Mouse (Mus musculus) Patski (cell line): ENCODE results near the gene Lurap1l. TPM values are rescaled to one million over a fixed set of nuclear protein-coding genes. Genes with fewer than 3 reads are reported as not detected.
A peak's percentile ranks its signal among the peaks of the same experiment; 100 is the strongest.

ENCODE experiments used
- ATAC-seq: fragments of 100-300 bp; one replicate; pipeline ENCODE4 v1.8.0; 2021
- CTCF ChIA-PET: fragments of 350-600 bp; sonication (Branson Sonifier 250); formaldehyde crosslinking; loops from one replicate; lab custom pipeline; 2022; ENCODE audit warnings: inconsistent platforms; lab: Charles Lee
- POLR2A ChIA-PET: fragments of 350-600 bp; sonication (Branson Sonifier 250); formaldehyde crosslinking; loops from one replicate; lab custom pipeline; 2022; ENCODE audit warnings: antibody characterized with exemption, inconsistent platforms; lab: Charles Lee
- DNase-seq: peaks from one replicate; pipeline ENCODE4 v3.0.0-alpha.2; 2011; ENCODE audit warnings: low read depth, low spot score
- H3K27me3 ChIP-seq: fragments of 371-371 bp; one replicate; pipeline ENCODE4 v1.5.1; 2021
- CTCF ChIP-seq: fragments of 100-300 bp; IDR thresholded peaks from one replicate; pipeline ENCODE4 v1.5.1; 2021
- in situ Hi-C: fragments of 300-500 bp; cut with MboI; formaldehyde crosslinking; loops from 3 replicates; pipeline ENCODE4 v1.11.1; 2018; ENCODE audit warnings: low pct_unique_long_range_greater_than_20kb, mixed read lengths
- polyA plus RNA-seq: library from polyadenylated mRNA; unstranded; gene quantifications from one replicate; pipeline ENCODE4 v1.2.3, GENCODE M21; 2021

Lurap1l gene
- 15.0 TPM for polyA plus RNA-seq

DNA sequence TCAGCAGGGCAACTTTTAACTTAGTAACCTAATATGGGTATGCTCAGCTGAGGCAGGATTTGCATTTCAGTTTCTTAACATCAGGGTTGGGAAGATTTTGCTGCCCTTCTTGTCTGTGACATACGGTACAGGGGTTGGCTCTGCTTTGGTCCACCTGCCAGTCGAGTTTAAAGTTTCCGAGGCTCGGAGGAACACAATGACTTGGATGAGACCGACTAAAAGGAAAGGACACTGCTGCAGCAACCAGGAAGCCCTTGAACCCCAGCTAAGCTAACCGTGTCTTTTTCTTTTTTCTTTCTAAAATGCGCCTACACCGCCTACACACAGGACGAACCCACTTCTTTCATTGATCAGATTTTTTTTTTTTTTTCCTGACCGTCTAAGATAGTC, at the start of gene Lurap1l:
Lurap1l (plus strand) TSS at position 166 of the 390 bp plus-strand sequence.
- CTCF ChIA-PET = interaction anchor here (4.0 kb wide), 1 partner anchor 37 kb away, joined by 18 read pairs; no protein-coding TSS in a partner anchor
- DNase-seq = no peak
- no peaks in the 10 kb centered on the region for H3K27me3 ChIP-seq
- in situ Hi-C loops = loop anchor here (5.0 kb wide), 1 partner anchor 37 kb away; no protein-coding TSS in a partner anchor
- peak; percentile 46 for ATAC-seq
- POLR2A ChIA-PET = interaction anchor here (0.7 to 0.9 kb wide), 3 partner anchors 13 to 35 kb away, joined by 3 to 4 read pairs (median 4); no protein-coding TSS in a partner anchor
- TF ChIP-seq CTCF = no peak

DNA sequence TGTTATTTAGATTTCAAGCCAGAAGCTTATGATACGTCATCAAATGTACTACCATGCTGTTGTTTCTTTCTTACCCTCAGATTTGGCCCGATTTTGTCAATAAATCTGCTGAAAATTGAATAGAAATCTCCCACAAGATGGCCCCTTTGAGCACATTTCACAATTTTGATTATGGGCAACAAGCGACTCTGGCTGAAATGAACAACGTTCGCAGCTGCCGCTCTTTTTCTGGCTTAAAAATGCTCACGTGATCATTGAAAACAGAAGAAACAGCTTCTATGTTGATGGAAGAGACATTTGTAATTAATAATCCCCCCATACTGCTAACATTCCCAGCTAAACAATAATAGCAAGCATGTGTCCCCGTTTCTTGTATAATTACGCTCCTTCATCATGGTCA, 47.5 kb upstream of the Lurap1l start:
- POLR2A ChIA-PET = no interaction called here
- TF ChIP-seq CTCF = no peak
- ATAC-seq (no peak), DNase-seq (no peak)
- in situ Hi-C loops = loop anchor here (25.0 kb wide), 1 partner anchor 624 kb away; no protein-coding TSS in a partner anchor
- CTCF ChIA-PET = interaction anchor here (2.5 kb wide), 1 partner anchor 11 kb away, joined by 8 read pairs; no protein-coding TSS in a partner anchor
- H3K27me3 ChIP-seq = peaks cover 9% of the 10 kb centered on the region

DNA sequence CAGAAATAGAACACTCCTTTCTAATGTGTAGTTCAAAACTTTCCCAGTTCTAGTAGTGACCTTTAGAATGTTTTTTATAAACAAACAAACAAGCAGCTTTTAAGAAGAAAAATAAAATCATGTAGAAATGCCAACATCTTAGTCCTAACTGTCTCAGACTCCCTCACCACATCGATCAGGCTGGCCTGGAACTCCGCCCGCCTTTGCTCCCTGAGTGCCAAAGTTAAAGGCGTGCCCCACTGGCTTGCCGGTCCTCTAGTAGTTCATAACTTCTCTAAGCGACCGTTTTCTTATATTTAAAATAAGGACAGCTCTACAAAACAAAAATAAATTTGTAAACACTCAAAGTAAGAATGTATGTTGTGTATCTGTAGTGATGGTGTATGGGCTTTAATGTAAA, 46.5 kb upstream of the Lurap1l start:
- no peak for ATAC-seq
- in situ Hi-C loops = loop anchor here (25.0 kb wide), 1 partner anchor 623 kb away; no protein-coding TSS in a partner anchor
- ChIA-PET CTCF (interaction anchor here (0.6 to 2.5 kb wide), 2 partner anchors 10 to 29 kb away, joined by 3 to 8 read pairs; no protein-coding TSS in a partner anchor), POLR2A (interaction anchor here (0.7 kb wide), 1 partner anchor 522 kb away, joined by 3 read pairs; no protein-coding TSS in a partner anchor)
- TF ChIP-seq CTCF = no peak
- H3K27me3 ChIP-seq = peaks cover 9% of the 10 kb centered on the region
- no peak for DNase-seq

DNA sequence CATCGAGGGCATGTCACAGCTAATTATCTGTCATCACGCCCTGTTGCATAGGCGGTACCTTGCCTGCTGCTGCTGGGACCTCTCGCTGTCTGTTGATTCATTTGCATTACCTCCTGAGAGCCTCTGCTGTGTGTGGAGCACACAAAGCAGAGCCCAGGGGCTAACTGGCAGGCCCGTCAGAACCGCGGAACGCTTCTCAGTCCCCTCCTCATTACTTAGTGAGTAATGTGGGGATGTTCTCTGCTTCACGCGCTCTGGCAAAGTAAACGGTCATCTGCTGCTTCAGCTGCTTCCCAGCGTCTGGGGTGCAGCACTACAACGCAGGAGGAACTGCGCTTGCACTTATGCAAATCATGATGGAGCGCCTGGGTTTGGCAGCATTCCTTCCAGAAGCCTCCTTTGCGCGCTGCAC, 45.9 kb upstream of the Lurap1l start:
- peaks cover 9% of the 10 kb centered on the region for H3K27me3 ChIP-seq
- DNase-seq (no peak), ATAC-seq (peak; percentile 47)
- POLR2A ChIA-PET = no interaction called here
- CTCF ChIA-PET = interaction anchor here (0.6 kb wide), 1 partner anchor 29 kb away, joined by 3 read pairs; no protein-coding TSS in a partner anchor
- no peak for TF ChIP-seq CTCF
- in situ Hi-C loops = loop anchor here (25.0 kb wide), 1 partner anchor 623 kb away; no protein-coding TSS in a partner anchor

DNA sequence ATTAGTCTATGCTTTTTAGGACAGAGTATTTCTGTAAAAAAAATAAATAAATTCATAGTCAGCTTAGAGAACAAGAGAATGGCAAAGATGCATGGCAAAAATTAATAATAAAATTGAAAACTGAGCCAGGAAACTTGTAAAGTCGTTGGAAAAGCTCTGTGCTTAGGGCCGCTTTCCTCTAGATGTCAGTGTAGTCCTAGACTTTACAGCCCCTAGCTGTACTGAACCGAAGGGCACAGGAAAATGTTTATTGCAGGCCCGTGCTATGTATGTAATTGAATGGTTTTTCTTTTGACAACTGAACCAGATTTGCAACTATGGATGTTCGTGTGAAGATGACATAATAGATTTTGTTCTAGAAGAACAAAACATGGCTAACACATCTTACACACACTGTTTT, 44.4 kb upstream of the Lurap1l start:
- DNase-seq (no peak), ATAC-seq (no peak)
- in situ Hi-C loops = loop anchor here (5.0 to 25.0 kb wide), 2 partner anchors 381 to 621 kb away; no protein-coding TSS in a partner anchor
- peak; percentile 73 for TF ChIP-seq CTCF
- peaks cover 8% of the 10 kb centered on the region for H3K27me3 ChIP-seq
- ChIA-PET CTCF (interaction anchor here (0.8 to 1.6 kb wide), 4 partner anchors 8 to 385 kb away, joined by 4 to 5 read pairs (median 4); no protein-coding TSS in a partner anchor), POLR2A (no interaction called here)

GRCm38 (mm10) chr4:80869598-80869997, 40.8 kb upstream of the Lurap1l start:
- in situ Hi-C loops = loop anchor here (5.0 to 25.0 kb wide), 2 partner anchors 378 to 618 kb away; no protein-coding TSS in a partner anchor
- no peak for TF ChIP-seq CTCF
- ATAC-seq (no peak), DNase-seq (no peak)
- POLR2A ChIA-PET = no interaction called here
- H3K27me3 ChIP-seq = no peaks in the 10 kb centered on the region
- CTCF ChIA-PET = no interaction called here

DNA sequence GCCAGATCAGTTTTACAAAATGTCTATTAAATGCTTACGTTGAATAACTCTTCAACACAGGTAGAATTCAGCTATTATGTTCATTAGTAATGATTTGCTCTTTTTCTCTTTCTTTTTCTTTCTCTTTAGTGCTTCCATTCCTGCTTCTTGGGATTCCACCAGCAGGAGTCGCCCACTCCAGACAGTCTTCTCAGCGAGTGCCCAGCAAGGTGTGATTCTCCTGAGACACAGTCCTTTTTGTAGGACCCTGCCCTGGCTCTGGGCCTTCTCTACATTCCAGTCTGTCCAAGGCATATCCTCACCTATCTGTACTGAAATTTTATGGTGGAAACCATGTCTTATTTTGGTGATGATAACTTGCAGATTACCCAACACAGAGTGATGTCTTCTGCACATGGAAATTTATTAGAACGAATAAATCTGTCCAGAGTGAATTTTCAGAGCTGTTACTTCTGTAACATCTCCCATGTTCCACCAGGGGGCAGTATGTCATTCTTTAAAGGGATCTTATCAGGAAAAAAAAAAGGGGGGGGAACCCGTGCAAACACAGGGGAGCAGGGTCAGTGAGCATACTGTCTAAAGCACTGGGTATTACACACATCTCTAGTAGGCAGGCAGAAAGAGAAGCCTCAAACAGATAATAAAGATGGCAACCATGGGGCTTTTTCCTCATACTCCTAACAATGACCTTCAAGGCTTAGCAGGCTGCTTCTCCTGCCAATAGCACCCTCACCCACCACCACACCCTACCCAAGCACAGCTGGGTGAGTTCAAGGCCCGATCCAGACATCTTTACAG, 37.4 kb upstream of the Lurap1l start:
- ATAC-seq (no peak), DNase-seq (no peak)
- in situ Hi-C loops = loop anchor here (5.0 to 25.0 kb wide), 4 partner anchors 82 to 614 kb away; no protein-coding TSS in a partner anchor

GRCm38 (mm10) chr4:80874121-80874859, 36.2 kb upstream of the Lurap1l start:
- CTCF ChIA-PET = interaction anchor here (0.8 to 2.7 kb wide), 12 partner anchors 8 to 375 kb away, joined by 3 to 18 read pairs (median 4); partner anchors contain the start of gene Lurap1l
- in situ Hi-C loops = loop anchor here (5.0 to 25.0 kb wide), 4 partner anchors 81 to 613 kb away; no protein-coding TSS in a partner anchor
- H3K27me3 ChIP-seq = no peaks in the 10 kb centered on the region
- ATAC-seq (no peak), DNase-seq (no peak)
- TF ChIP-seq CTCF = no peak
- POLR2A ChIA-PET = interaction anchor here (0.6 kb wide), 1 partner anchor 376 kb away, joined by 3 read pairs; no protein-coding TSS in a partner anchor

More for the DNA sequence above, 37.4 kb upstream of the Lurap1l start:
- ChIA-PET CTCF (interaction anchor here (0.6 to 2.7 kb wide), 19 partner anchors 10 to 380 kb away, joined by 3 to 18 read pairs (median 4); partner anchors contain the start of gene Lurap1l), POLR2A (interaction anchor here (0.6 to 0.7 kb wide), 2 partner anchors 81 to 165 kb away, joined by 3 read pairs; no protein-coding TSS in a partner anchor)
- TF ChIP-seq CTCF = peak; percentile 44
- no peaks in the 10 kb centered on the region for H3K27me3 ChIP-seq

DNA sequence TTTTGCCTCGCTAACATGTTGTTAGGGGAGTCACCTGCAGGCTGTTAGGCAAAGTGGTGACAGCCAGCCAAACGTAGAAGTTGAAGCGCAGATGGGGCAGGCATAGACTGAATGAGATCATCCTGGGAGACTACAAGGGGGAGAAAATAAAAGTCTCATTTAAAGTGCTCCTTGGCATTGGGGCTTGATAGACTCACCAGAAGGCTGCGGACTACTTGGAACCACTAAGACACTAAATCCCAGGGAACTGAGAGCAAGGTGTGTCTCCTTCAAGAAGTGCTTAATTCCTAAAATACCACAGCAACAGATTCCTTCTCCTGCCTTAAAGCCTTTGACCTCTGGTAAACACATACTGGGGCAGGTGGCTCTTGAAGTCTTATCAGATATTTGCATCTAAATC, 35.4 kb upstream of the Lurap1l start:
- in situ Hi-C loops = loop anchor here (10.0 kb wide), 2 partner anchors 80 to 300 kb away; no protein-coding TSS in a partner anchor
- ATAC-seq (no peak), DNase-seq (no peak)
- TF ChIP-seq CTCF = no peak
- ChIA-PET CTCF (interaction anchor here (1.8 to 2.7 kb wide), 3 partner anchors 9 to 304 kb away, joined by 4 to 18 read pairs (median 18); partner anchors contain the start of gene Lurap1l), POLR2A (interaction anchor here (0.6 kb wide), 1 partner anchor 35 kb away, joined by 4 read pairs; the partner anchor contains the start of gene Lurap1l)
- no peaks in the 10 kb centered on the region for H3K27me3 ChIP-seq
